Mouse (Mus musculus) hematopoietic stem cell, adult 5-6 weeks (primary cell): ENCODE measurements at regions not wholly inside any gene's neighbourhood (a gene's known extent, or its start where the extent isn't known, plus 50 kb on each side); places are given as distances from the start of the nearest gene placed in this dataset.
"Not testable (repeated sequence)": the region's sequence is repeated elsewhere in the genome, so short reads cannot be mapped to it uniquely, and the experiment has no call there.

Source experiments
- ATAC-seq, 2 experiments: fragments of 125-278 bp in 1 of 2; replicated peaks in 1 of 2; 2 replicates each; pipeline ENCODE4 v1.8.0; 2016 to 2017; ENCODE audit warnings: inconsistent platforms in 2 of 2, mild to moderate bottlenecking in 2 of 2, moderate number of reproducible peaks in 2 of 2, low read depth in 1 of 2, moderate TSS enrichment in 1 of 2; ENCODE audit not compliant: low FRiP score in 2 of 2, poor library complexity in 2 of 2, severe bottlenecking in 2 of 2, insufficient read depth in 1 of 2, low TSS enrichment in 1 of 2

DNA sequence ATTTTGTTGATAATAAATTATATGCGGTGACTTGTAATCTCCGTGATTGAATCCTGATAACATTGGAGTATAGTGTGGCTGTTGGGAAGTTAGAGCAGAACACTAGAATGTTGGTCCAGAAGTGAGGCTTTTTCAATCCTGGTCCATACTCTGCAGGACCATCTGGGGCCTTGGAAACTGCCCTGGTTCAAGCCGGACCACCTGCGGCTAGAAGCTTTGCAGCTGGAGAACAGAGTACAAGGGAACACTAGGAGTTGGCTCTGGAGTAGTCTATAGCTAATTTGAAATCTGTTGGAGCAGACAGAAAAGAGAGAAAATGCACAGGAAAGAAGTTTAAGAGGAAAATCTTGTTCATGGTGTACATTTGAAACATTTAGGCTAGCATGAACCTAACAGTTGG, 79.0 kb downstream of the Casp12 start:
- ATAC-seq: no peak

- ATAC-seq: no peak
Observed at GRCm38 (mm10) chr9:5448180-5448579, 103.0 kb downstream of the Casp12 start.

GRCm38 (mm10) chr9:5456606-5457005, 111.4 kb downstream of the Casp12 start:
- ATAC-seq: no peak

DNA sequence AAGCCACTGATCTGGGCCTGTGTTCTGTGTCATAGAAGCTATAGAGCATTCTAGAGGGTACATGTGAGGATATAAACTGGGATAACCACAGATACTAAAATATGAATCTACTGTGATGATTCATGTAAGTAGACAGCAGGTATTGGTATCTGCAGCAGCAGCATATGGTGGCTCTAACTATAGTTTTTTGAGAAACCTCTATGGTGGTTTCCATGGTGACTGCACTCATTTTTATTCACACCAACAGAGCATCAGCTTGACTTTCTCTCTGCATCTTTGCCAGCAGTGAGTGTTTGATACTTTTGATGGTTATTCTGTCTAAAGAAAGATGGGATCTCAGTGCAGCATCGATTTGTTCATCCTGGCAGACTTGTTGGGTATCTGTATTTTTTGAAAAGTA, 126.8 kb downstream of the Casp12 start:
- no peak for ATAC-seq

GRCm38 (mm10) chr9:5474271-5474670, 129.0 kb downstream of the Casp12 start:
- no peak for ATAC-seq

DNA sequence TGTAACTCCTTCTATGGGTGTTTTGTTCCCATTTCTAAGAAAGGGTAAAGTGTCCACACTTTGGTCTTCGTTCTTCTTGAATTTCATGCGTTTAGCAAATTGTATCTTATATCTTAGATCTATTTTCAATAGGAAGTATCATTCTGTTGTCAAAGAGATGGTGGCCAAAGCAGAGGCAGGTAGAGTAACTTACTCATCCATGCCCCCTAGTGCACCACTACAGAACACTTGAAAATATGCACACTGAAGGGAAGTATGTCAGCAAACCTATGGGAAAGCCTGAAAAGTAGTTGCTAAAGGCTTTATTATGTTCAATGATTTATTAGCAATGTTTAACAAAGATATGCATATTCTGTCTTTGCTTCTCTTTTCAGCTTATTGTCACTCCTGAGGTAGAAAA, 140.0 kb downstream of the Casp12 start:
- ATAC-seq: no peak

DNA sequence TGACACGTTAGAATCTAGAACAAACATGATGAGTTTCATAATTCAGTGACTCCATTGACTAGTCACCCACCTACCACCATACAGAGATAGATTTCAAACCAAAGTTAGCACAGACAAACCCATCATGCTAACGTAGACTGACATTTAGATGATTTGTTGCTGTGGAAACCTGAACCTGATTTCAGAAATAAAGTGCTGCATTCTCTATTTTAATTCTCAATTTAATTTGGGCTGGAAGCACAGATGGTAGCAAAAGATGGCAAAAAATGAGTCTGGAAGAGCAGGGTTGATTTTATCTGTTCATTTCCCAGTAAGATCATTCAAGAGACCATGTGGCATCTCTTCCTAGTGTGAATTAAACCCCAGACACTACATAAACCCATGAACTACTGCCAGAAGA, 151.6 kb downstream of the Casp12 start:
- ATAC-seq: no peak

GRCm38 (mm10) chr9:5498306-5498705, 153.1 kb downstream of the Casp12 start:
- ATAC-seq: 0 out of 4 replicates have a peak, but pooled peaks of 1 of the 2 experiments have one; percentile 27

- ATAC-seq: no peak
Observed at GRCm38 (mm10) chr9:5525762-5526360, 180.6 kb downstream of the Casp12 start.

GRCm38 (mm10) chr9:5542604-5543003, 197.4 kb downstream of the Casp12 start:
- ATAC-seq: no peak

DNA sequence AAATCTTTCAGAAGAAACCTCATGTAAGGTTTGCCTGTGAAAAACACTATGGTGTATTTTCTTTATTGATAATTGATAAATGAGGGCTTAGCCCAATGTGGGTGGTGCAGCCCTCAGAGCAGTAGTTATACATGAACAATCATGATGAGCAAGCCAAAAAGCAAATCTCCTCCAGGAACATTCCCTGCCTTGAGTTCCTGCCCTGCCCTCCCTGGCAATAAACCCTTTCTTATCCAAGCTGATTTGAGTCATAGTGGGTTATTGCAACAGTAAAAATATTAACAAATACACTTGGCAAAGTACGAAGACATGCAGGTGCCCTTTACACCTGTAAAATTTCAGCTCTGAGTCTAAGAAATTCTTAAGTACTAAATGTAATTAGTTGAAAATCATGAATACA, 229.8 kb downstream of the Casp12 start:
- no peak for ATAC-seq

DNA sequence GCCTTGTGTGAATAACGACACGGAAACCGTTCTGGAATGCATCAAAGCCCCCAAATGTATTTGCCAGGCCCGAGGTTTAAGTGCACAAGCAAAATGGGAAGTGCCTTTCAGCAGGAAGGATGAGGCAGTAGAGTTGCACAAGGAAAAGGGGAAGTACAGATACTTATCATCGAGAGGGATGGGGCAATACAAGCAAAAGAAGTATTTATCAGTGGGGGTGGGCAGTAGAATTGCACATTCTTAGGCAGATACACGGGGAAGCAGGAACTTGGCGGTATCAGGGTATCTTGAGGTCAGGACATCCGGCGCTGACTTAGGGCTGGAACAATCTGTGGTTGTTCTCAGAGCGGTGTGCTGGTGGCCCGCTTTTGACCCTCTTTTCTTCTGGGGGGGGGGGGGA, 232.9 kb downstream of the Casp12 start:
- ATAC-seq: not testable (repeated sequence)

DNA sequence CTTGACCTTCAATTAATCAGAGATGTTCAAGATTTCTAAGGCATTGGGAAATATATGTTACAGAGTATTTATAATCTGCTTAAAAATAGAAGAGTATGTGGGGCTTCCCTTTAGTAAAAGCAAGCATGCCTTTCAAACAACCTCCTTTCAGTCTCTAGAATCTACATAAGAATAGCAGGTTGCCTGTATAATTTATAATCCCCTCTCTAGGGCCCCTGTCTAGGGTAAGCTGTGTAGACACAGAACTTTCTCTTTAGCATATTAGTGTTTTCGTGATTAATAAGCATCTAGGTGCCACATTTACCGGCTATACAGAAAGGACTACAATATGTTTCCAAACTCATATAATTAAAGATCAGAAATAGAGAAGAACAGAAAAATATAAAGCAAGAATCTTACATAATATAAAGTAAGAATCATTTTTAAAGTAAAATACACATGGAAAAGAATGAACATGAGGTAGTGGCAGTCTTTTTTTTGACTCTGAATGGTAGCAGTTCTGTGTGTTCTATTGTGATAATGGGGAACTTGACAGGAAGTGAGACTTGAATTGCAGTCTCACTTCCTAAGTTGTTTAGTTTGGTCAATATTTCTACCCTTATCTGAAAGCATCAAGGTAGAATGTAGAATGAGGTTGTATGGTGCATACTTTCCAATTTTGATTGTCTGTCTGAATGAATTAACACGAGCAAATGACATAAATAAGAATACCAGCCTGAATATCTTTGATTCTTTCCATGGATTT, 250.8 kb downstream of the Casp12 start:
- ATAC-seq: peak; percentile 42 to 56; a peak in 2 of 4 replicates

DNA sequence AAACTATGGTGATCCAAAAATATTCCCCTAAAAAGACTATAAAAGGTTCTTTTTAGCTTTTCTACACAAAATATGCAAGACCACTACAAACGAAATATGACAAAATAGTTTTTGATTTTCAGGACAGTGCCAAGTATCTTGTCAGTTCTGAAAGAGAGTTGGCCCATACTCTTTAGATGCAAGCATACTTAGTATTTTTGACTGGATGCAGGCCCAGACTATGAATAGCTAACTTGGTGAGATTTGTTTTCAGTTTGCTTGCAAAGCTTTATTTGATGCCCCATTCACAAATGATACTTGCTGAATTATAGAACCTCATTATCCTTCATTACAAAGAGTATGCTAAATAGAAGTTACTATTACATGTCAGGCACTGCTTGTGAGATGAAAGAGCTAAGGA, 258.8 kb downstream of the Casp12 start:
- no peak for ATAC-seq

GRCm38 (mm10) chr9:5605015-5605414, 259.8 kb downstream of the Casp12 start:
- ATAC-seq: no peak

GRCm38 (mm10) chr9:5616725-5617124, 271.5 kb downstream of the Casp12 start:
- ATAC-seq: no peak

- ATAC-seq: no peak
Observed at GRCm38 (mm10) chr9:5623396-5623795, 278.2 kb downstream of the Casp12 start.

DNA sequence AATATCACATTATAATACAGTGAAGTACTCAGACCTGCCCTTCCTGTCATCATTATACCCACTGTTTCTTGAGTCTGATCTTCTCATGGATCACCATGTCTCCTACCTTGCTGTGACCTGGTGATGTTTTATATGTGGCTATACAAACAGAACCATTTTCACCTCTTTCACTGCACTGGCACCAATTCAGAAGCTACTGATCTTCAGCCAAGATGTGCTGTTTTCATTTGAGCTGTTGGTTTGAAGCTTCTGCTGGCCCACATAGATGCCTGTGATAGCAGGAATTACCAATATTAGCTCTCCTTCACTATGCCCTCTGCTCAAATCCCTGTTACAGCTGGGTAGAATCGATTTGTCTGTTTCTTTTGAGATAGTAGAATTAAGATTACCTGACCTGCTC, 282.3 kb downstream of the Casp12 start:
- no peak for ATAC-seq

- ATAC-seq: no peak
Observed at GRCm38 (mm10) chr9:5634461-5634953, 289.3 kb downstream of the Casp12 start.
